ENCODE assay signal across 35 mouse cellular contexts in the genomic region with DNA sequence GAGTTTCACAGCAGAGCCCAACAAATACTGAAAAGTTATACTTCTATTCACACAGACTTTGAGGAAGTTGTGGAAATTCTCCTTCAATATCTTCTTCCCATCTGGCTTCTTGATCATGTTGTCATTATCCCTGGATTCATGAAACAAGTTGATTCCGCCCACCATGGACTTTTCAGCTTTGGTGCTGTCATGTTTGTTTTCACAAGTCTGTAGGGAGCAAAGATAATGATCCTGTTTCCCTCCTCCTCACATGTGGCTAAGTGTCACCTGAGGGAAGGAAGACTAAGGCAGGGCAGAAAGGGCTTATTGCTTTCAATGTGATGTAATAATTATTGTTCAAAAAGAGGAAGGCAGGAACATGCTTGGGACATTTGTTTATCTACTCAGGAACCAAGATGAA. TPM values are rescaled to one million over a fixed set of nuclear protein-coding genes. Genes with fewer than 3 reads are reported as not detected.
A peak's percentile ranks its signal among the peaks of the same experiment; 100 is the strongest.
DNase-seq lines count a peak whose midpoint lies in the region; ATAC-seq and TF ChIP-seq lines count a peak whose summit lies in the region.
"Had no signal": no experiment of that assay in that cellular context is flagged by ENCODE, and none has a peak within 500 bp of the region (broad histone marks: within the 10 kb centered on the region; RNA-seq: fewer than 3 reads in every experiment).

No protein-coding gene starts in this region.

- no peaks in the 10 kb centered on the region for H3K36me3 ChIP-seq in liver, postnatal 0 days (replicated peaks; ENCODE audit: insufficient read depth, low read length)
- H3K36me3 ChIP-seq in liver, embryonic 12.5 days, result no peaks in the 10 kb centered on the region
- H3K36me3 ChIP-seq in stomach, postnatal 0 days (ENCODE audit: control insufficient read depth, insufficient read depth, low read length), result no peaks in the 10 kb centered on the region
- H3K36me3 ChIP-seq: embryonic facial prominence, embryonic 10.5 days; embryonic facial prominence, embryonic 13.5 days; forebrain, embryonic 10.5 days; hindbrain, embryonic 12.5 days; hindbrain, embryonic 15.5 days had no signal

- no peak for TF ChIP-seq EP300 in liver, postnatal 0 days (IDR thresholded peaks at IDR 0.05; ENCODE audit: low read depth)
- TF ChIP-seq EP300 in stomach, postnatal 0 days (optimal IDR thresholded peaks at IDR 0.05), result no peak

- H3K27me3 ChIP-seq in liver, postnatal 0 days (ENCODE audit: insufficient read depth, low read length), result no peaks in the 10 kb centered on the region
- H3K27me3 ChIP-seq in liver, embryonic 12.5 days (replicated peaks), result no peaks in the 10 kb centered on the region
- H3K27me3 ChIP-seq in stomach, postnatal 0 days (ENCODE audit: control insufficient read depth, insufficient read depth, low read length), result no peaks in the 10 kb centered on the region
- H3K27me3 ChIP-seq: embryonic facial prominence, embryonic 13.5 days; forebrain, embryonic 13.5 days; hindbrain, embryonic 12.5 days; hindbrain, embryonic 15.5 days had no signal

- H3K9me3 ChIP-seq in liver, postnatal 0 days (ENCODE audit: low read length), result no peaks in the 10 kb centered on the region
- H3K9me3 ChIP-seq in liver, embryonic 12.5 days (replicated peaks), result no peaks in the 10 kb centered on the region
- H3K9me3 ChIP-seq in stomach, postnatal 0 days (ENCODE audit: control insufficient read depth, low read length), result no peaks in the 10 kb centered on the region
- H3K9me3 ChIP-seq: embryonic facial prominence, embryonic 10.5 days; embryonic facial prominence, embryonic 13.5 days; forebrain, embryonic 10.5 days; forebrain, embryonic 13.5 days; hindbrain, embryonic 12.5 days; hindbrain, embryonic 15.5 days had no signal

- DNase-seq in liver, postnatal 0 days, result peak; percentile 2
- DNase-seq in stomach, postnatal 0 days (ENCODE audit: low spot score), result peak; percentile 5
- DNase-seq in layer of hippocampus, postnatal 36 days, result no peak
- no peak for DNase-seq in adrenal gland, adult 8-10 months
- DNase-seq: adrenal gland, adult 2 months; adrenal gland, postnatal 25 days; cerebellum, adult 11-12 months; cerebellum, adult 8-10 months; cerebellum, postnatal 10 days; cerebellum, postnatal 36 days; embryo, embryonic 11 days; gastrocnemius, postnatal 10 days; gastrocnemius, postnatal 36 days; heart, adult 2 months had no signal

- 82% methylated on average over 1 of the region's 1 CpGs for WGBS in liver, postnatal 0 days (ENCODE audit: insufficient replicate concordance)
- 51% methylated on average over 1 of the region's 1 CpGs for WGBS in liver, embryonic 12.5 days (ENCODE audit: insufficient replicate concordance)
- 87% methylated on average over 1 of the region's 1 CpGs for WGBS in stomach, postnatal 0 days

- H3K4me3 ChIP-seq in liver, postnatal 0 days (ENCODE audit: low read depth, low read length), result no peak overlapping the region
- H3K4me3 ChIP-seq in liver, embryonic 12.5 days, result no peak overlapping the region
- H3K4me3 ChIP-seq in stomach, postnatal 0 days (ENCODE audit: low read depth, low read length), result no peak overlapping the region
- H3K4me3 ChIP-seq: embryonic facial prominence, embryonic 10.5 days; embryonic facial prominence, embryonic 13.5 days; erythroblast, embryonic 14.5 days; forebrain, embryonic 10.5 days; forebrain, embryonic 13.5 days; heart, adult 2 months; hindbrain, embryonic 12.5 days; hindbrain, embryonic 15.5 days had no signal

- no peaks in the 10 kb centered on the region for H3K4me1 ChIP-seq in liver, postnatal 0 days (ENCODE audit: insufficient read depth)
- no peaks in the 10 kb centered on the region for H3K4me1 ChIP-seq in liver, embryonic 12.5 days
- no peaks in the 10 kb centered on the region for H3K4me1 ChIP-seq in stomach, postnatal 0 days (replicated peaks; ENCODE audit: control insufficient read depth, insufficient read depth)
- H3K4me1 ChIP-seq: embryonic facial prominence, embryonic 10.5 days; embryonic facial prominence, embryonic 13.5 days; forebrain, embryonic 10.5 days; forebrain, embryonic 13.5 days; hindbrain, embryonic 12.5 days; hindbrain, embryonic 15.5 days had no signal

- no peak overlapping the region for H3K27ac ChIP-seq in liver, postnatal 0 days (ENCODE audit: low read depth)
- H3K27ac ChIP-seq in liver, embryonic 12.5 days, result no peak overlapping the region
- no peak overlapping the region for H3K27ac ChIP-seq in stomach, postnatal 0 days (replicated peaks)
- H3K27ac ChIP-seq: embryonic facial prominence, embryonic 10.5 days; embryonic facial prominence, embryonic 13.5 days; forebrain, embryonic 10.5 days; forebrain, embryonic 13.5 days; heart, adult 2 months; hindbrain, embryonic 12.5 days; hindbrain, embryonic 15.5 days had no signal

- no peak overlapping the region for H3K4me2 ChIP-seq in liver, postnatal 0 days (ENCODE audit: low read depth, low read length)
- H3K4me2 ChIP-seq in liver, embryonic 12.5 days, result no peak overlapping the region
- no peak overlapping the region for H3K4me2 ChIP-seq in stomach, postnatal 0 days (replicated peaks; ENCODE audit: low read depth)
- H3K4me2 ChIP-seq: embryonic facial prominence, embryonic 13.5 days; forebrain, embryonic 13.5 days; heart, embryonic 11.5 days; hindbrain, embryonic 12.5 days; hindbrain, embryonic 15.5 days had no signal

- no peak for ATAC-seq in liver, postnatal 0 days
- no peak for ATAC-seq in liver, embryonic 12.5 days
- peak; percentile 35; the same call in 1 of the 2 replicates for ATAC-seq in granulocyte monocyte progenitor cell, adult 5-6 weeks (replicated peaks; ENCODE audit: poor library complexity, severe bottlenecking)
- no peak for ATAC-seq in stomach, postnatal 0 days (ENCODE audit: low FRiP score, low TSS enrichment)
- ATAC-seq: CD4-positive, CD25-positive, alpha-beta regulatory T cell, adult 4 months; forebrain, embryonic 13.5 days; forebrain, embryonic 16.5 days had no signal

- TF ChIP-seq CTCF in liver, postnatal 0 days (IDR thresholded peaks at IDR 0.05; ENCODE audit: low read depth), result no peak
- no peak for TF ChIP-seq CTCF in stomach, postnatal 0 days (IDR thresholded peaks at IDR 0.05; ENCODE audit: low read depth)

- no peak overlapping the region for H3K9ac ChIP-seq in liver, postnatal 0 days (replicated peaks)
- H3K9ac ChIP-seq in liver, embryonic 12.5 days, result no peak overlapping the region
- no peak overlapping the region for H3K9ac ChIP-seq in stomach, postnatal 0 days (ENCODE audit: low read length)
- H3K9ac ChIP-seq: embryonic facial prominence, embryonic 13.5 days; forebrain, embryonic 13.5 days; hindbrain, embryonic 12.5 days; hindbrain, embryonic 15.5 days had no signal

RNA-seq across cellular contexts. Expression of a gene that starts 6.5 kb away (rescaled TPM):
- not detected in 2 replicates for polyA plus RNA-seq in liver, postnatal 0 days (2015; fragmentation: Nextera tagmentation; extraction: Ambion mirVana)
- polyA plus RNA-seq in liver, embryonic 12.5 days (2016; fragmentation: Nextera tagmentation; extraction: Ambion mirVana), result not detected in 2 replicates
- not detected in 2 replicates for total RNA-seq in granulocyte monocyte progenitor cell, adult 5-6 weeks (2014; fragmentation: Nextera tagmentation)
- not detected in 2 replicates for total RNA-seq in granulocyte monocyte progenitor cell, adult 5-6 weeks (2017)
- polyA plus RNA-seq in stomach, postnatal 0 days (2015; fragmentation: Nextera tagmentation; extraction: Ambion mirVana), result 24.5 and 27.3 TPM in 2 replicates
- under 1 TPM; 0.61 to 0.62 TPM for total RNA-seq in layer of hippocampus, postnatal 36 days (2021)
- total RNA-seq in adrenal gland, adult 8-10 months (2022), result under 1 TPM in 1 of 4 experiments, not detected in 3; 0.28 TPM
- total RNA-seq: gastrocnemius, adult 18-20 months; gastrocnemius, postnatal 10 days; hematopoietic stem cell, adult 5-6 weeks; MEL had no signal
- polyA plus RNA-seq: CD4-positive, CD25-positive, alpha-beta regulatory T cell, adult 4 months; embryonic facial prominence, embryonic 10.5 days; embryonic facial prominence, embryonic 13.5 days; erythroblast, embryonic 14.5 days; forebrain, embryonic 10.5 days; forebrain, embryonic 16.5 days; heart, embryonic 11.5 days; heart, embryonic 14.5 days; heart, postnatal 0 days; hindbrain, embryonic 12.5 days; hindbrain, embryonic 15.5 days had no signal

RNA-seq across cellular contexts. Expression of a gene that starts 21.5 kb away (rescaled TPM):
- polyA plus RNA-seq in liver, postnatal 0 days (2015; fragmentation: Nextera tagmentation; extraction: Ambion mirVana), result 3,883 and 4,059 TPM in 2 replicates
- 209 and 244 TPM in 2 replicates for polyA plus RNA-seq in liver, embryonic 12.5 days (2016; fragmentation: Nextera tagmentation; extraction: Ambion mirVana)
- 347 and 679 TPM in 2 replicates for total RNA-seq in granulocyte monocyte progenitor cell, adult 5-6 weeks (2014; fragmentation: Nextera tagmentation)
- total RNA-seq in granulocyte monocyte progenitor cell, adult 5-6 weeks (2017), result 895 and 1,441 TPM in 2 replicates
- polyA plus RNA-seq in stomach, postnatal 0 days (2015; fragmentation: Nextera tagmentation; extraction: Ambion mirVana), result 14.4 and 18.3 TPM in 2 replicates
- under 1 TPM in 1 of 2 experiments, not detected in 1; 0.91 TPM for total RNA-seq in layer of hippocampus, postnatal 36 days (2021)
- total RNA-seq in adrenal gland, adult 8-10 months (2022), result 1 to 10 TPM in 3 of 4 experiments, under 1 TPM in 1; 0.58 to 2.3 (median 1.2) TPM
- total RNA-seq: gastrocnemius, adult 18-20 months; gastrocnemius, postnatal 36 days; MEL had no signal
- polyA plus RNA-seq: adrenal gland, adult 2 months; C2C12; CD4-positive, CD25-positive, alpha-beta regulatory T cell, adult 4 months; erythroblast, embryonic 14.5 days had no signal

RNA-seq across cellular contexts. Expression of a gene that starts 34.6 kb away (rescaled TPM):
- 49.1 and 55.6 TPM in 2 replicates for polyA plus RNA-seq in liver, postnatal 0 days (2015; fragmentation: Nextera tagmentation; extraction: Ambion mirVana)
- polyA plus RNA-seq in liver, embryonic 12.5 days (2016; fragmentation: Nextera tagmentation; extraction: Ambion mirVana), result 5.7 and 6.8 TPM in 2 replicates
- 3.6 and 13.4 TPM in 2 replicates for total RNA-seq in granulocyte monocyte progenitor cell, adult 5-6 weeks (2014; fragmentation: Nextera tagmentation)
- 13.0 and 18.6 TPM in 2 replicates for total RNA-seq in granulocyte monocyte progenitor cell, adult 5-6 weeks (2017)
- polyA plus RNA-seq in stomach, postnatal 0 days (2015; fragmentation: Nextera tagmentation; extraction: Ambion mirVana), result 3,650 and 3,685 TPM in 2 replicates
- total RNA-seq in layer of hippocampus, postnatal 36 days (2021), result 10 to 100 TPM; 18.8 to 23.5 TPM
- total RNA-seq in adrenal gland, adult 8-10 months (2022), result 10 to 100 TPM; 57.0 to 92.3 (median 67.2) TPM
- polyA plus RNA-seq: erythroblast, embryonic 14.5 days had no signal

RNA-seq across cellular contexts. Expression of a gene that starts 39.0 kb away (rescaled TPM):
- polyA plus RNA-seq in liver, postnatal 0 days (2015; fragmentation: Nextera tagmentation; extraction: Ambion mirVana), result not detected in 2 replicates
- not detected in 2 replicates for polyA plus RNA-seq in liver, embryonic 12.5 days (2016; fragmentation: Nextera tagmentation; extraction: Ambion mirVana)
- total RNA-seq in granulocyte monocyte progenitor cell, adult 5-6 weeks (2014; fragmentation: Nextera tagmentation), result not detected in 2 replicates
- not detected in 2 replicates for total RNA-seq in granulocyte monocyte progenitor cell, adult 5-6 weeks (2017)
- polyA plus RNA-seq in stomach, postnatal 0 days (2015; fragmentation: Nextera tagmentation; extraction: Ambion mirVana), result 9.6 and 10.5 TPM in 2 replicates
- total RNA-seq in layer of hippocampus, postnatal 36 days (2021), result not detected
- not detected for total RNA-seq in adrenal gland, adult 8-10 months (2022)
- total RNA-seq: adrenal gland, adult 2 months; adrenal gland, postnatal 25 days; gastrocnemius, postnatal 10 days; heart, adult 2 months; heart, postnatal 25 days; hematopoietic stem cell, adult 5-6 weeks; MEL had no signal
- polyA plus RNA-seq: adrenal gland, adult 2 months; brain, embryonic 14.5 days; CD4-positive, CD25-positive, alpha-beta regulatory T cell, adult 4 months; cortical plate, adult 2 months; embryonic facial prominence, embryonic 10.5 days; embryonic facial prominence, embryonic 13.5 days; erythroblast, embryonic 14.5 days; forebrain, embryonic 10.5 days; forebrain, embryonic 13.5 days; forebrain, embryonic 16.5 days; heart, adult 2 months; heart, embryonic 11.5 days; heart, embryonic 14.5 days; heart, postnatal 0 days; hindbrain, embryonic 12.5 days; hindbrain, embryonic 15.5 days had no signal

RNA-seq across cellular contexts. Expression of a gene that starts 43.7 kb away (rescaled TPM):
- polyA plus RNA-seq in liver, postnatal 0 days (2015; fragmentation: Nextera tagmentation; extraction: Ambion mirVana), result 4.0 and 4.6 TPM in 2 replicates
- 0.55 and 0.69 TPM in 2 replicates for polyA plus RNA-seq in liver, embryonic 12.5 days (2016; fragmentation: Nextera tagmentation; extraction: Ambion mirVana)
- total RNA-seq in granulocyte monocyte progenitor cell, adult 5-6 weeks (2014; fragmentation: Nextera tagmentation), result 20.4 and 46.6 TPM in 2 replicates
- 21.0 and 41.8 TPM in 2 replicates for total RNA-seq in granulocyte monocyte progenitor cell, adult 5-6 weeks (2017)
- 12.1 and 17.4 TPM in 2 replicates for polyA plus RNA-seq in stomach, postnatal 0 days (2015; fragmentation: Nextera tagmentation; extraction: Ambion mirVana)
- 1 to 10 TPM; 2.7 to 3.8 TPM for total RNA-seq in layer of hippocampus, postnatal 36 days (2021)
- 10 to 100 TPM in 2 of 4 experiments, 1 to 10 TPM in 2; 7.5 to 22.9 (median 12.5) TPM for total RNA-seq in adrenal gland, adult 8-10 months (2022)
- polyA plus RNA-seq: erythroblast, embryonic 14.5 days; forebrain, embryonic 10.5 days had no signal

Comparison
In these comparisons a context has a peak if more than half of its experiments do, and no peak if none do; other contexts are left out.
1. DNase-seq: peak in liver, postnatal 0 days (single experiment) and stomach, postnatal 0 days (single experiment); none in layer of hippocampus, postnatal 36 days (0 of 2) and adrenal gland, adult 8-10 months (single experiment).
2. RNA of a gene that starts 21.5 kb away (total RNA-seq): 347 to 1,441 TPM in granulocyte monocyte progenitor cell, adult 5-6 weeks; 0.58 to 2.3 TPM in adrenal gland, adult 8-10 months and 0.91 TPM in layer of hippocampus, postnatal 36 days; every median in the first group is over 100 times any median in the second.